Mouse (Mus musculus) liver, adult 2 months (tissue): ENCODE measurements around the gene Ncaph. TPM values are rescaled to one million over a fixed set of nuclear protein-coding genes. Genes with fewer than 3 reads are reported as not detected.
"Not testable (repeated sequence)": the region's sequence is repeated elsewhere in the genome, so short reads cannot be mapped to it uniquely, and the experiment has no call there.

Source experiments
- DNase-seq: peaks from one replicate; pipeline ENCODE4 v3.0.0-alpha.2; 2011; ENCODE audit warnings: low read depth, low spot score; ENCODE audit errors: extremely low read depth
- H3K27ac ChIP-seq: fragments of 200-500 bp; replicated peaks from 2 replicates; pipeline ENCODE4 v1.5.1; 2012; ENCODE audit warnings: low read depth, mild to moderate bottlenecking, control low read depth, inconsistent platforms, low read length; ENCODE audit not compliant: insufficient read depth
- H3K27me3 ChIP-seq: fragments of 200-500 bp; 2 replicates; pipeline ENCODE4 v1.6.1; 2012; ENCODE audit warnings: mild to moderate bottlenecking, moderate library complexity, low read length, inconsistent platforms; ENCODE audit not compliant: control insufficient read depth, insufficient read depth
- H3K36me3 ChIP-seq: fragments of 200-500 bp; 2 replicates; pipeline ENCODE4 v1.6.1; 2012; ENCODE audit warnings: low read length, inconsistent platforms; ENCODE audit not compliant: control insufficient read depth, insufficient read depth
- H3K4me1 ChIP-seq: fragments of 200-500 bp; 2 replicates; pipeline ENCODE4 v1.6.1; 2011; ENCODE audit warnings: low read length; ENCODE audit not compliant: control insufficient read depth, insufficient read depth
- H3K4me3 ChIP-seq: fragments of 200-500 bp; 2 replicates; pipeline ENCODE4 v1.5.1; 2011; ENCODE audit warnings: low read depth, mild to moderate bottlenecking, control low read depth, low read length, moderate library complexity; ENCODE audit not compliant: insufficient read depth
- H3K79me2 ChIP-seq: fragments of 200-500 bp; 2 replicates; pipeline ENCODE4 v1.6.1; 2012; ENCODE audit warnings: inconsistent platforms, mild to moderate bottlenecking, low read length, moderate library complexity; ENCODE audit not compliant: control insufficient read depth, insufficient read depth
- H3K9ac ChIP-seq: fragments of 200-500 bp; 2 replicates; pipeline ENCODE4 v1.6.1; 2012; ENCODE audit warnings: low read depth, mild to moderate bottlenecking, control low read depth, inconsistent platforms, low read length
- CTCF ChIP-seq: fragments of 200-500 bp; IDR thresholded peaks from 2 replicates; pipeline ENCODE4 v1.5.1; 2011; ENCODE audit warnings: low read depth, low read length, control low read depth
- POLR2A ChIP-seq: fragments of 200-500 bp; IDR thresholded peaks from 2 replicates; pipeline ENCODE4 v1.6.1; 2011; ENCODE audit warnings: low read length, control low read depth; ENCODE audit not compliant: insufficient read depth; ENCODE audit errors: extremely low read depth
- WGBS: fragments of 180-500 bp; shearing (Covaris S2); methylation state at CpG from one replicate; pipeline ENCODE4 v1.1.7; 2018; 5-methylcytosine and 5-hydroxymethylcytosine counted together
- polyA plus RNA-seq: library from polyadenylated mRNA; depleted of rRNA; stranded (reverse); fragments of >200 nt; gene quantifications from 2 replicates; pipeline ENCODE4 v1.2.3, GENCODE M21; 2012
- total RNA-seq: library from RNA; depleted of rRNA; stranded (reverse); fragments of >200 nt; gene quantifications from 2 replicates; pipeline ENCODE4 v1.2.3, GENCODE M21; 2014

Ncaph gene
- total and polyA plus RNA-seq, 2 experiments, result 0.24 to 0.65 TPM

- H3K27ac ChIP-seq, result peak overlapping the region; percentile 56
- no peaks in the 10 kb centered on the region for H3K36me3 ChIP-seq
- TF ChIP-seq CTCF (no peak), POLR2A (no peak)
- no peak overlapping the region for H3K9ac ChIP-seq
- no peak overlapping the region for H3K4me3 ChIP-seq
- no peak for DNase-seq
- H3K27me3 ChIP-seq, result no peaks in the 10 kb centered on the region
- H3K4me1 ChIP-seq, result no peaks in the 10 kb centered on the region
- H3K79me2 ChIP-seq, result no peaks in the 10 kb centered on the region
- 87% methylated on average over 11 of the region's 11 CpGs for WGBS
Measured at GRCm38 (mm10) chr2:127080591-127081218, 53.0 kb downstream of the Ncaph start.

DNA sequence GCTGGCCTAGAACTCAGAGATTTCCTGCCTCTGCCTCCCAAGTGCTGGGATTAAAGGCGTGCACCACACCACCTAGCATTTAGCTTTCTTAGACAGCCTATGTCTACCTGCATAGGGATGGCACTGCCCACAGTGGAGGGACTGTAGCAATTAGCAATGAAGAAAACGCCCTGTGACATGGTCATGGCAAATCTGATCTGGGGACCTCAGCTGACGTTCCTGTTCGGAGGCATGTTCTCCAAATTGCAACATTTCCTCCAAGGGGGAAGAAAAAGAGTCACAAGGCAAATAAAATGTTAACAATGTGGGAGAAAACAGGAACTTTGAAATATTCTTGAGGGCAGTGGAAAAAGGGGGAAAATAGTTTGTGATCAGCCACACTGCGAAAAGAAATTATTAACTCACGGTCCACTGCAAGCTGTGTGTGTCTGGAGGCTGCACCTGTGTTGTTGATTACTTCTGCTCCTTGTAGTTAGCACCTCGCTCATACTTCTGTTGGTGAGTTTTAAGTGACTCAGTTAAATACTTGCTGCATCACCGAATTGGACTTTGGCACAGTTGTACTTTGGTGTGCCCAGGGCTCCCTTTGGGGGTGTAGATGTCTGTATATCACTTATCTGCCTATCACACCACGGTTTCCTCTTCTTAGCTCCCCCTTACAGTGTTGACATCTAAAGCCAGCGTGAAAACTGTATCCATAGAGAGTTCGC is 53.7 kb downstream of the Ncaph start:
- H3K79me2 ChIP-seq, result no peaks in the 10 kb centered on the region
- H3K9ac ChIP-seq, result no peak overlapping the region
- peak; percentile 32 for DNase-seq
- WGBS, result 87% methylated on average over 11 of the region's 11 CpGs
- H3K36me3 ChIP-seq, result no peaks in the 10 kb centered on the region
- H3K4me3 ChIP-seq, result no peak overlapping the region
- TF ChIP-seq POLR2A, result no peak
- TF ChIP-seq CTCF, result no peak
- H3K27ac ChIP-seq, result peak overlapping the region; percentile 59
- no peaks in the 10 kb centered on the region for H3K27me3 ChIP-seq
- H3K4me1 ChIP-seq, result no peaks in the 10 kb centered on the region

- not testable (repeated sequence) for H3K79me2 ChIP-seq, DNase-seq, H3K9ac ChIP-seq, H3K4me1 ChIP-seq, H3K27ac ChIP-seq, H3K27me3 ChIP-seq, H3K4me3 ChIP-seq, H3K36me3 ChIP-seq
- WGBS, result 42% methylated on average over 2 of the region's 2 CpGs
Measured at GRCm38 (mm10) chr2:127079066-127079465, 54.7 kb downstream of the Ncaph start.

GRCm38 (mm10) chr2:127077611-127078010 is 56.1 kb downstream of the Ncaph start:
- H3K27me3 ChIP-seq, result no peaks in the 10 kb centered on the region
- H3K27ac ChIP-seq, result no peak overlapping the region
- no peaks in the 10 kb centered on the region for H3K36me3 ChIP-seq
- TF ChIP-seq CTCF (no peak), POLR2A (no peak)
- no peaks in the 10 kb centered on the region for H3K79me2 ChIP-seq
- no peak overlapping the region for H3K4me3 ChIP-seq
- DNase-seq, result no peak
- no peaks in the 10 kb centered on the region for H3K4me1 ChIP-seq
- 81% methylated on average over 9 of the region's 9 CpGs for WGBS
- H3K9ac ChIP-seq, result no peak overlapping the region

- Histone ChIP-seq H3K36me3 (no peaks in the 10 kb centered on the region), H3K27me3 (no peaks in the 10 kb centered on the region), H3K9ac (no peak overlapping the region), H3K4me3 (no peak overlapping the region), H3K27ac (no peak overlapping the region), H3K4me1 (peaks cover 8% of the 10 kb centered on the region), H3K79me2 (no peaks in the 10 kb centered on the region)
- DNase-seq, result no peak
- TF ChIP-seq POLR2A, result no peak
- TF ChIP-seq CTCF, result no peak
- 89% methylated on average over 2 of the region's 2 CpGs for WGBS
Measured at GRCm38 (mm10) chr2:127074116-127074515, 59.6 kb downstream of the Ncaph start.

- H3K79me2 ChIP-seq, result no peaks in the 10 kb centered on the region
- H3K4me1 ChIP-seq, result peaks cover 8% of the 10 kb centered on the region
- peak overlapping the region; percentile 90 for H3K9ac ChIP-seq
- TF ChIP-seq POLR2A (no peak), CTCF (no peak)
- H3K4me3 ChIP-seq, result peak overlapping the region; percentile 78
- 3% methylated on average over 9 of the region's 9 CpGs for WGBS
- peak overlapping the region; percentile 39; the same call in 1 of the 2 replicates for H3K27ac ChIP-seq
- H3K27me3 ChIP-seq, result no peaks in the 10 kb centered on the region
- peak; percentile 10 for DNase-seq
- peaks cover 7% of the 10 kb centered on the region for H3K36me3 ChIP-seq
Measured at GRCm38 (mm10) chr2:127070879-127071278, 62.9 kb downstream of the Ncaph start.
